Mouse (Mus musculus) E14TG2a.4 (cell line): ENCODE data around the gene Olfr434.

Source experiments
- CTCF ChIP-seq: conservative IDR thresholded peaks from 2 replicates; pipeline ENCODE4 v1.5.1; 2014; ENCODE audit warnings: low read length
- POU5F1 ChIP-seq: IDR thresholded peaks from 2 replicates; pipeline ENCODE4 v1.6.1; 2014; ENCODE audit warnings: low read length, borderline replicate concordance

DNA sequence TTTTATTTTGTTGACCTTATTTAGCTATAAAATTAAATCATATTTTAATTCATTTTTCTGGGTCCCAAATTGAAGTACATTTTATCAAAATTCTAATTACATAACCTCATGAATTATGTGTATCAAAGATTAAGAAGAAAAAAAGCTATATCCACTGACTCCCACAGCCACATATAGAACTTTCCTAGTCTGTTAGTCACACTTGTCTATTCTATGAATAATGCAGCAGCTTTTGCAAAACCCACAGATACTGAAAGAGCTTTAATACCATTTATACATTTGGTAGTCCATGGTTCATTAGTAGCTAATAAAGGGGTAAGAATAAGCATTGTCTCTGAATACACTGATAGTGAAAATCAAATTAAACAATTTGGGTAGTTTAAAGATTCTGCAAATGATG is 10.0 kb upstream of the Olfr434 start:
- TF ChIP-seq CTCF (no peak), POU5F1 (no peak)
